Comparison of ENCODE assay signal across 27 mouse cellular contexts in genomic region chr7:79263776-79264175, GRCm38 (mm10).
"Had no signal": no experiment of that assay in that cellular context is flagged by ENCODE, and none has a peak within 500 bp of the region (broad histone marks: within the 10 kb centered on the region; RNA-seq: fewer than 3 reads in every experiment).

No protein-coding gene starts in this region.

- H3K27me3 ChIP-seq: limb, embryonic 12.5 days; limb, embryonic 13.5 days; limb, embryonic 15.5 days; liver, embryonic 13.5 days; liver, embryonic 15.5 days; lung, embryonic 15.5 days; midbrain, embryonic 12.5 days; midbrain, embryonic 13.5 days; midbrain, embryonic 15.5 days; neural tube, embryonic 12.5 days had no signal

- H3K4me3 ChIP-seq: limb, embryonic 10.5 days; limb, embryonic 12.5 days; limb, embryonic 13.5 days; limb, embryonic 15.5 days; liver, embryonic 12.5 days; liver, embryonic 13.5 days; liver, embryonic 15.5 days; lung, embryonic 15.5 days; megakaryocyte, embryonic 14.5 days; midbrain, embryonic 10.5 days; midbrain, embryonic 12.5 days; midbrain, embryonic 13.5 days; midbrain, embryonic 15.5 days; neural tube, embryonic 12.5 days had no signal

- DNase-seq: left cerebral cortex, postnatal 4 days; liver; liver, embryonic 13.5 days; liver, postnatal 0 days; lung, adult 18-20 months; lung, adult 2 months; lung, embryonic 14.5 days; lung, postnatal 10 days; lung, postnatal 14 days; lung, postnatal 36 days; lung, postnatal 4 days; midbrain, embryonic 14.5 days had no signal

- H3K36me3 ChIP-seq: limb, embryonic 10.5 days; limb, embryonic 12.5 days; limb, embryonic 13.5 days; limb, embryonic 15.5 days; liver, embryonic 12.5 days; liver, embryonic 13.5 days; liver, embryonic 15.5 days; lung, embryonic 15.5 days; midbrain, embryonic 10.5 days; midbrain, embryonic 12.5 days; midbrain, embryonic 13.5 days; midbrain, embryonic 15.5 days; neural tube, embryonic 12.5 days had no signal

- H3K4me2 ChIP-seq: limb, embryonic 12.5 days; limb, embryonic 13.5 days; limb, embryonic 15.5 days; liver, embryonic 11.5 days; liver, embryonic 12.5 days; liver, embryonic 13.5 days; liver, embryonic 15.5 days; lung, embryonic 14.5 days; lung, embryonic 15.5 days; midbrain, embryonic 11.5 days; midbrain, embryonic 12.5 days; midbrain, embryonic 13.5 days; midbrain, embryonic 15.5 days; neural tube, embryonic 12.5 days had no signal
